Mouse (Mus musculus) liver, embryonic 14.5 days (tissue): ENCODE results near the gene C3. TPM values are rescaled to one million over a fixed set of nuclear protein-coding genes. Genes with fewer than 3 reads are reported as not detected.

Source experiments
- ATAC-seq: fragments of 200-750 bp; cut with Nextera tagmentation; 2 replicates; pipeline ENCODE4 v1.8.0; 2017; ENCODE audit warnings: moderate number of reproducible peaks, mild to moderate bottlenecking, moderate library complexity; ENCODE audit not compliant: insufficient read depth
- DNase-seq, 3 experiments: peaks; one replicate each; pipeline ENCODE4 v3.0.0-alpha.2; 2012 to 2013; ENCODE audit warnings: low read depth in 3 of 3, low spot score in 3 of 3
- H3K27ac ChIP-seq: fragments of 300-500 bp; sonication (generic); 2 replicates; pipeline ENCODE4 v1.5.1; 2014; ENCODE audit warnings: moderate library complexity, mild to moderate bottlenecking, control low read depth, inconsistent platforms
- H3K27me3 ChIP-seq: fragments of 300-500 bp; sonication (generic); 2 replicates; pipeline ENCODE4 v1.6.1; 2014; ENCODE audit warnings: mild to moderate bottlenecking, low read length, moderate library complexity; ENCODE audit not compliant: control insufficient read depth, insufficient read depth
- H3K36me3 ChIP-seq: fragments of 300-500 bp; sonication (generic); replicated peaks from 2 replicates; pipeline ENCODE4 v1.6.1; 2014; ENCODE audit warnings: low read depth; ENCODE audit not compliant: control insufficient read depth, insufficient read depth
- H3K4me1 ChIP-seq, 2 experiments: fragments of 200-500 bp in 1 of 2; fragments of 300-500 bp in 1 of 2; sonication (generic) in 1 of 2; replicated peaks; 2 replicates each; pipeline ENCODE4 v1.6.1; 2012 to 2014; ENCODE audit warnings: antibody characterized with exemption in 1 of 2, inconsistent platforms in 1 of 2, low read length in 1 of 2; ENCODE audit not compliant: control insufficient read depth in 2 of 2, insufficient read depth in 2 of 2
- H3K4me2 ChIP-seq: fragments of 300-500 bp; sonication (generic); 2 replicates; pipeline ENCODE4 v1.6.1; 2014; ENCODE audit warnings: low read depth, mild to moderate bottlenecking, control low read depth, moderate library complexity
- H3K4me3 ChIP-seq, 2 experiments: fragments of 200-500 bp in 1 of 2; fragments of 300-500 bp in 1 of 2; sonication (generic) in 1 of 2; 2 replicates each; pipeline ENCODE4 v1.5.1; 2012 to 2014; ENCODE audit warnings: low read depth in 2 of 2, low read length in 2 of 2, mild to moderate bottlenecking in 2 of 2, control low read depth in 1 of 2, inconsistent platforms in 1 of 2, moderate library complexity in 1 of 2; ENCODE audit not compliant: insufficient read depth in 1 of 2
- H3K9ac ChIP-seq: fragments of 300-500 bp; sonication (generic); replicated peaks from 2 replicates; pipeline ENCODE4 v1.6.1; 2014; ENCODE audit warnings: mild to moderate bottlenecking, control low read depth, moderate library complexity
- H3K9me3 ChIP-seq: fragments of 300-500 bp; sonication (generic); 2 replicates; pipeline ENCODE4 v1.6.1; 2016; ENCODE audit warnings: low read length, mixed read lengths; ENCODE audit not compliant: control insufficient read depth
- CTCF ChIP-seq: IDR thresholded peaks from 2 replicates; pipeline ENCODE4 v1.5.1; 2016; ENCODE audit warnings: antibody characterized with exemption, low read depth, control low read depth
- EP300 ChIP-seq: IDR thresholded peaks from 2 replicates; pipeline ENCODE4 v1.6.1; 2016; ENCODE audit warnings: antibody characterized with exemption, low read depth
- WGBS: fragments of 180-500 bp; shearing (Covaris S2); extraction: QIAGEN DNeasy Blood & Tissue Kit; methylation state at CpG from one replicate; pipeline ENCODE4 v1.1.7; 2014; ENCODE audit not compliant: insufficient replicate concordance; 5-methylcytosine and 5-hydroxymethylcytosine counted together
- polyA plus RNA-seq, 2 experiments: library from polyadenylated mRNA; depleted of rRNA in 1 of 2; stranded (reverse) in 1 of 2; unstranded in 1 of 2; fragments of >200 nt; fragmentation: Nextera tagmentation in 1 of 2; extraction: Ambion mirVana in 1 of 2; gene quantifications; 2 replicates each; pipeline versions ENCODE4 v1.2.1 to v1.2.3; 2012 to 2014

Gene C3
- polyA plus RNA-seq (2012; rRNA removed) (207 and 240 TPM in 2 replicates), polyA plus RNA-seq (2014; fragmentation: Nextera tagmentation; extraction: Ambion mirVana) (200 and 205 TPM in 2 replicates)

DNA sequence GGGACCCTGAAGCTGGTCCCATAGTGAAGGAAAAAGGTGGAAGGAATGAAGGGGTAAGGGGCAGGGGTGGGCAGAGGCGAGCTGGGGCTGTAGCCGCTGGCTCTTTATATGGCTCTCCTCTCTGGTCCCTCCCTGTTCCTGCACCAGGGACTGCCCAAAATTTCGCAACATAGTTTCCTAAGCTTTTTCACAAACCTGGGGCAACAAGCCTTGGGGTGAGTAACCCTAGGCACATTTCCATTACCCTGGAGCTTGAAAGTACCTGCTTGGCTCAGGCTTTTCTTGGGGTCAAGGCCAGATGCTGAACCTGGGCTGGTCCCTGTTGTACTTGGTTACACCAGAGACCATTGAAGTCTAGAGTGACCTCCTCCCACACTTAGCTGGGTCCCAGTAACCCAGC is at the start of gene C3:
Gene C3 (minus strand): TSS at position 123 of the 400 bp plus-strand sequence.
- H3K27ac ChIP-seq, result no peak within 1 kb of the TSS
- peak within 1 kb of the TSS; percentile 36 to 46 for H3K4me3 ChIP-seq
- TF ChIP-seq EP300, result no peak
- TF ChIP-seq CTCF, result no peak
- WGBS, result 45% methylated on average over 3 of the region's 3 CpGs
- H3K4me1 ChIP-seq, result peaks cover 0 to 25% of the 10 kb centered on the region in 2 experiments
- peak within 1 kb of the TSS; percentile 42 for H3K4me2 ChIP-seq
- DNase-seq (no peak), ATAC-seq (peak; percentile 36)
- no peaks in the 10 kb centered on the region for H3K9me3 ChIP-seq
- H3K27me3 ChIP-seq, result no peaks in the 10 kb centered on the region
- H3K36me3 ChIP-seq, result no peaks in the 10 kb centered on the region
- no peak within 1 kb of the TSS for H3K9ac ChIP-seq

DNA sequence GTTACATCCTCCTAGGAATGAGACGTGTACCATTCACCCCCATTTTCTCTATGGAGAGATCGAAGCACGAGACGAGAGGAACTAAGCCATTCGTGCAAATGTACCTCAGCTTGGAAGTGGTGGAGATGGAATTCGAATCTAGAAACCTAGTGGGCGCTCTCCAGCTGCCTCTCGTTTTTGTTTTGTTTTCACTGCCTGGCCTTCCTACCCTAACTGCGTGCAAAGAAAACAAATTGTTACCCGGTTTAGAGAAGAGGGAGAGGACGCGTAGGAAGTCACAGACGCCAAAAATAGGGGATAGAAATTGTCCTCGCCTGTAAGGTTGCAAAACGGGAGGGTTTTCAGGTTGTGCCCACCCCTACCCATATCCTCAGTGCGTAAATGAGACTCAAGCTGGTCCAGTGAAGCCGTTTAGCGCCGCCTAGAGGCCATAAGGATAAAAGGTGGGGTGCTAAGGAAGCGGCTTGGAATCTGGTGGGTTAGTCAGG is 48.7 kb upstream of the C3 start:
- under 1% methylated on average over 20 of the region's 20 CpGs for WGBS
- no peak overlapping the region for H3K27ac ChIP-seq
- H3K9ac ChIP-seq, result peak overlapping the region; percentile 14; the same call in 1 of the 2 replicates
- peak overlapping the region; percentile 65 for H3K4me2 ChIP-seq
- DNase-seq (peak; percentile 57 to 67 (median 59)), ATAC-seq (peak; percentile 46; the same call in 1 of the 2 replicates)
- H3K27me3 ChIP-seq, result peaks cover 17% of the 10 kb centered on the region
- H3K4me3 ChIP-seq, result peak overlapping the region; percentile 48 to 89
- no peaks in the 10 kb centered on the region for H3K9me3 ChIP-seq
- H3K4me1 ChIP-seq, result peaks cover 4 to 17% of the 10 kb centered on the region in 2 experiments
- no peaks in the 10 kb centered on the region for H3K36me3 ChIP-seq
- peak; percentile 89 for TF ChIP-seq CTCF
- TF ChIP-seq EP300, result no peak

DNA sequence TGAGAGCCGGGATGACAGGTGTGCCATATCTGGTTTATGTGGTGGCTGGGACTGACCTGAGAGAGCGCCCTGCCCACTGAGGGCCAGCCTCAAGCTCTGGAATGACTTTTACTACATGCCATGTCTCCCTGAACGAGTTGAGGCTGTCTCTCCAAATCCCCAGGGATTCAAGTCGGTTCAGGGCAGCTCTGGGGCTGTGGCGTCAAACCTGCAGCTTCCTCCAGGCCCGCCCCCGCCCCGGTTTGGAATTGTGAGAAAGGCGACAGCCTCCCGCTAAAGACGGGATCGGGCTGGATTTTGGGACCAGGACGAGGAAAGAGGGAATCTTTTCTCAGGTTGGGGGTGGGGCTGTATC is 48.0 kb upstream of the C3 start:
- no peaks in the 10 kb centered on the region for H3K36me3 ChIP-seq
- peaks cover 17% of the 10 kb centered on the region for H3K27me3 ChIP-seq
- H3K4me3 ChIP-seq, result peak overlapping the region; percentile 48 to 89
- H3K9me3 ChIP-seq, result no peaks in the 10 kb centered on the region
- no peak overlapping the region for H3K27ac ChIP-seq
- TF ChIP-seq EP300 (no peak), CTCF (no peak)
- WGBS, result 2% methylated on average over 13 of the region's 13 CpGs
- no peak for ATAC-seq
- DNase-seq, result no peak
- H3K9ac ChIP-seq, result no peak overlapping the region
- H3K4me2 ChIP-seq, result peak overlapping the region; percentile 65
- peaks cover 4 to 17% of the 10 kb centered on the region in 2 experiments for H3K4me1 ChIP-seq

DNA sequence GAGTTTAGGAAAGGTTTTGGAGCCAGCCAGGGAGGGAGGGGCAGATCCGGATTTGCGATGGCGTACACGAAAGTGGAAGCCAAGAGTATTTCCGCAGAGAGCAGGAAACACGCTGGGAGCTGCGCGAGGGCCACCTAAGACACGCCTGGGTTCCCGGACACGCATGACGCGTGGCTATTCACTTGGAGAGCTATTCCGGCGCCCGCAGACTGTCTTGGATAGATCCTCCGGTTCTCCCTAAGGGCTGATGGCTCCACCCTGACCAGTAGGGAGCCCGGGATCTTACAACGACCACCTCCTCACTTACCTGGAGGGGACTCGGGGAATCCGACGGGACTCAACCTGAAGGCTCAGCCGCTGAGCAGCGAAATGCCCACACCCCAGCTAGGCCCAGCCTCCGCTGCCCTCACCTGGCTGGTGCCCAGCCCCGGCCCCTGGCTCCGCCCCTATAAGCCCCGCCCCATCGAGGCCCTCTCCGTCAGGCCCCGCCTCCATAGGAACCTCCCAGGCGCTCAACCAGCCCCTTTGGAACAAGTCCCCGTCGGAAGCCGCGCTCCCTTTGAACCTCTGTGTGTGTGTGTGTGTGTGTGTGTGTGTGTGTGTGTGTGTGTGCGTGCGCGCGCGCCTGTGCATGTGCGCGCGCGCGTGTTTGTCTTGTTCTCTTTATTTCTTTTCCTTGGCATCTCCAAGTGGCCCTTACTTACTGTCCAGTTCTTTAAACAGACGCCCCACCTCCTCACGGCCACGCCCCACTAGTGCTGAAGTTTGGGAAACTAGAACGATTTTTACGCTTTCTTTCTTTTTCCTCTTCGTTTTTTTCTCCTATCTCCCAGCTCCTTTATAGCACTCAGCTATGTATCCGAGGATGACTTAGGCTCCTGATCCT is 47.4 kb upstream of the C3 start:
- Histone ChIP-seq H3K27ac (no peak overlapping the region), H3K27me3 (peaks cover 17% of the 10 kb centered on the region), H3K4me3 (peak overlapping the region; percentile 48 to 53), H3K4me2 (peak overlapping the region; percentile 65), H3K36me3 (no peaks in the 10 kb centered on the region), H3K9ac (no peak overlapping the region), H3K4me1 (peaks cover 4 to 17% of the 10 kb centered on the region in 2 experiments), H3K9me3 (no peaks in the 10 kb centered on the region)
- DNase-seq, result peak; percentile 43 to 58 (median 46)
- TF ChIP-seq EP300 (no peak), CTCF (no peak)
- WGBS, result under 1% methylated on average over 47 of the region's 53 CpGs
- ATAC-seq, result peak; percentile 72

DNA sequence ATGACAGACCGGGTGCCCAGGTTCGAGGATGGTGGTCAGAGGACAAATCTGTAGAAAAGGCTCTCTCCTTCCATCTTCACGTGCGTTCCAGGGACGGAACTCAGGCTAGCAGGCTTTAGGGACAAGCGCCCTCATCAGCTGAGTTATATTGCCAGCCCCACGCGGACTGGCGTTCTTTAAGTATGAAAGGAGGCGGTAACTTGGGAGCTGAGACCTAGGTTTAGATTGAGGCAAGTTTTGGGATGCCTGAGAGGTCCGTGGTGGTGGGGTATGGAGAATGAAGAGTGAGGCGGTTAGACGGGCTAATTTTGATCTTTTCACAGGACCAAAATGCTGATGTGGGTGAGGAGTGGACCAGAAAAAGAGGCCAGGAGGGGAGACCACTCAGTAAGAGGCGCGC is 46.8 kb upstream of the C3 start:
- Histone ChIP-seq H3K27ac (no peak overlapping the region), H3K27me3 (peaks cover 17% of the 10 kb centered on the region)

More for the DNA sequence above, 46.8 kb upstream of the C3 start:
- no peak for TF ChIP-seq EP300
- no peak for TF ChIP-seq CTCF
- no peak overlapping the region for H3K9ac ChIP-seq
- ATAC-seq (no peak), DNase-seq (no peak)
- no peaks in the 10 kb centered on the region for H3K36me3 ChIP-seq
- H3K4me1 ChIP-seq, result peaks cover 4 to 17% of the 10 kb centered on the region in 2 experiments
- 6% methylated on average over 15 of the region's 15 CpGs for WGBS
- peak overlapping the region; percentile 48 to 53 for H3K4me3 ChIP-seq
- H3K9me3 ChIP-seq, result no peaks in the 10 kb centered on the region
- peak overlapping the region; percentile 65 for H3K4me2 ChIP-seq
